Mouse (Mus musculus) E14TG2a.4 (cell line): ENCODE measurements around the gene Usf1.

Source experiments
- H3K27me3 ChIP-seq: 2 replicates; pipeline ENCODE4 v1.6.1; 2014; ENCODE audit warnings: low read length, control low read depth; ENCODE audit not compliant: insufficient read depth
- H3K36me3 ChIP-seq: 2 replicates; pipeline ENCODE4 v1.6.1; 2014; ENCODE audit warnings: low read length, control low read depth; ENCODE audit not compliant: insufficient read depth
- H3K4me1 ChIP-seq: replicated peaks from 2 replicates; pipeline ENCODE4 v1.6.1; 2014; ENCODE audit warnings: low read depth, low read length, control low read depth
- H3K4me3 ChIP-seq: replicated peaks from 2 replicates; pipeline ENCODE4 v1.5.1; 2014; ENCODE audit warnings: mild to moderate bottlenecking, low read length
- H3K9me3 ChIP-seq: 2 replicates; pipeline ENCODE4 v1.6.1; 2014; ENCODE audit warnings: low read length, control low read depth
- CTCF ChIP-seq: conservative IDR thresholded peaks from 2 replicates; pipeline ENCODE4 v1.5.1; 2014; ENCODE audit warnings: low read length
- NANOG ChIP-seq: IDR thresholded peaks from 2 replicates; pipeline ENCODE4 v1.6.1; 2014; ENCODE audit warnings: borderline replicate concordance, low read length, mixed read lengths
- POU5F1 ChIP-seq: IDR thresholded peaks from 2 replicates; pipeline ENCODE4 v1.6.1; 2014; ENCODE audit warnings: low read length, borderline replicate concordance

Usf1 gene

DNA sequence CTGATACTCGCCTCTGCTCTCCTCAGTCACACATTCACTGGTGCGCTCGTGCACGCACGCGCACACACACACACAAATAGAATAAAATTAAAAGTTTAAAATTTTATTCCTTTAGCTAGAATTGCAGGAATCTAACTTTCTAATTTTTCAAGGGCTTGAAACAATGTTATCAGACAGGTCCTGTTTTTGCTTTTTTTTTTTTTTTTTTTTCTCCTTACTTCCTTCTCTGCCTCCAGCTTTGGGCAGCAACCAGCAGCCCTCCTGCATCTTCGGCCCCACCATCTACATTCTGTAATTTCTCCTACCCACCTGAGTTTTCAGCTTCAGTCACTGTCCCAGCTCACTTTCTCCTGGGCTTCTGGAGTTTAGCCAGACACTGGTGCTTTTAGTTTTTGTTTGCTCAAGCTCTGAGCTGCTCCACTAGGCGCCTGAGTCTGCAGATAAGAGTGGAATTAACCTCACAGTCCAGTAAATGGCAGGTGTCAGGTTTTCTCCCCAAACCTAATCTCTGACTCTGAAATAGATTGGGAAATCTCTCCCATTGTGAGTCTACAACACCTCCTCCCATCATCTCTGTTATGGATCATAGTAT lies 11.5 kb downstream of the Usf1 start:
- Histone ChIP-seq H3K27me3 (no peaks in the 10 kb centered on the region), H3K36me3 (peaks cover 40% of the 10 kb centered on the region), H3K4me1 (peaks cover 60% of the 10 kb centered on the region), H3K9me3 (no peaks in the 10 kb centered on the region), H3K4me3 (no peak overlapping the region)
- no peak for TF ChIP-seq POU5F1
- TF ChIP-seq CTCF: no peak
- no peak for TF ChIP-seq NANOG

DNA sequence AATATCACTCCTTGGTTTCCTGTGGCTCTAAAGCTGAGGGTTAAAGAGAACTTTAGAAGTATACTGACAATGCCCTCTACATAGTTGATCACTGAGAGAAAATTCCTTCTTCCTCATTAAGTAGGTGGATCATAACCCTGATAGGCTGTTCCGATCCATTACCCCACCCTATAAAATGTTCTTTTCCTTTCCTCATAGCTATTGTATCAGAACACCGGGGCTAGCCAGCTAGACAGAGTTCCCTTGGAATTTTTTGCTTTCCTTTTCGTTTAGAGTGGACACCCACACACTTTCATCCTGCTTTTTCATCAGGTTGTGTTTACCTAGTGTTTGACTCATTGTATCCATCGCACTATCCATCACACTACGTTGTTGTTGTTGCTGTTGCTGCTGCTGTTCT lies 13.5 kb downstream of the Usf1 start:
- Histone ChIP-seq H3K9me3 (no peaks in the 10 kb centered on the region), H3K4me3 (no peak overlapping the region), H3K27me3 (no peaks in the 10 kb centered on the region), H3K4me1 (peaks cover 47% of the 10 kb centered on the region), H3K36me3 (peaks cover 20% of the 10 kb centered on the region)
- TF ChIP-seq NANOG (no peak), CTCF (no peak), POU5F1 (no peak)

DNA sequence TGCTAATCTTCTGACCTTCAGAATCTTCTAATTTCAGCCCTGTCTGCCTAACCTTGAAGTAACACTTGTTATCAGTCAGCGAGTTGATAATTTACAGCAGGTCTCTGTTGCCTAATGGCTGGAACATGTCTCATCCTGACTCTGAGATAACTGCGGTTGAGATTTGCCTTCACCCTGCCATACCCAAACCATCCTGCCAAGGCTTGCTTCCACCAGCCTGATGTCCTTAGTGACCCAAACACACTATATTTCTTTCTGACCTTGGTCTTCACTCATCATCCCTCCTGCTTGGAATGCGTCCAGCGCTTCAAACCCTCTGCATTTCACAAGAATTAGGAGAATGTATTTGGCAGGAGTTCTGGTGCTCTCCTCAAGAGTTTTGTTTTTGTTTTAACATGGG lies 14.0 kb downstream of the Usf1 start:
- H3K4me1 ChIP-seq: peaks cover 42% of the 10 kb centered on the region
- no peak overlapping the region for H3K4me3 ChIP-seq
- no peak for TF ChIP-seq NANOG
- TF ChIP-seq POU5F1: no peak
- no peak for TF ChIP-seq CTCF
- H3K9me3 ChIP-seq: no peaks in the 10 kb centered on the region
- H3K27me3 ChIP-seq: no peaks in the 10 kb centered on the region
- peaks cover 15% of the 10 kb centered on the region for H3K36me3 ChIP-seq

DNA sequence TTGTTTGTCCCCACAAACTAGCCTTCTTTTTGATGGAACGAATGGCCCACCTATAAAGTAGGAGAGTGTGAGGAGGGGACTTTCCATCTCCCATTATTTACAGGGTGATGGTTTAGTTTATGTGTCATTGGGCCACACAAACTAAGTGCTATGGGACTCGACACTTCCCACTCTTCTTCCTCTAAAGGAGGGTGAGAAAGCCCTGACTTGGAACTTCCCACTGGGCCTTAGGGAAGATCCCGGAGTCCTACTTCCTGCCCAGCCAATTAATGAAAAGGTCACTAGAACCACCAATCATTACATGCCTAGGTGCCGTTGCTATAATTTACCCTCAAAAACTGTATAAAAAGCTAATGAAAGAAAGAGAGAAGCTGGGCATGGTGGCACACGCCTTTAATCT lies 21.0 kb downstream of the Usf1 start:
- Histone ChIP-seq H3K27me3 (no peaks in the 10 kb centered on the region), H3K36me3 (no peaks in the 10 kb centered on the region), H3K4me1 (peaks cover 21% of the 10 kb centered on the region), H3K9me3 (no peaks in the 10 kb centered on the region), H3K4me3 (no peak overlapping the region)
- no peak for TF ChIP-seq POU5F1
- no peak for TF ChIP-seq CTCF
- no peak for TF ChIP-seq NANOG

DNA sequence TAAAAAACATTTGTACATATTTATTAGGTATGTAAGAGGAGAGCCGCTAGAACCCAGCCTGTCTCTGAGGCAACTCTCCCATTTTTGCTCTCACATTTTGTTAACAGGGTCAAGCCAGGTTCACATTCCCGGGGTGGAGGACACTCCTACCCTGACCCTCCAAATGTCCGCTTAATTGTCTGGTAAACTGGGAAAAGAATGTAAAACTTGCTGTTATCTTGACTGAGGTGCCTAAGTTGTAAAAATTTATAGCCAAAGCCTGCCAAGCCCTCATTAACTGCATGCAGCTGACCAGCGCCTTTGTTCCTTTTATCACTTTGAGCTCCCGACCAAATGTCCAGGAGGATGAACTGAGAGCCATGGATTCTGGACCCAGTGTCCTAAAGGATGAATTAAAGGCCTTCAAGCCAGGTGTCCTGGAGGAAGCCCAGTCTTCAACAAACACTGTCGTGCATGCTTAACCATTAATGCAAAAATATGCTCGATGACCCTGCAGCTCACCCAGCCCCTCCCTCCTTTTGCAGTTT lies 24.2 kb downstream of the Usf1 start:
- peaks cover 4% of the 10 kb centered on the region; the same call in 1 of the 2 replicates for H3K36me3 ChIP-seq
- no peaks in the 10 kb centered on the region for H3K27me3 ChIP-seq
- H3K9me3 ChIP-seq: no peaks in the 10 kb centered on the region
- TF ChIP-seq POU5F1 (no peak), CTCF (no peak), NANOG (no peak)
- H3K4me1 ChIP-seq: peaks cover 35% of the 10 kb centered on the region
- H3K4me3 ChIP-seq: no peak overlapping the region

DNA sequence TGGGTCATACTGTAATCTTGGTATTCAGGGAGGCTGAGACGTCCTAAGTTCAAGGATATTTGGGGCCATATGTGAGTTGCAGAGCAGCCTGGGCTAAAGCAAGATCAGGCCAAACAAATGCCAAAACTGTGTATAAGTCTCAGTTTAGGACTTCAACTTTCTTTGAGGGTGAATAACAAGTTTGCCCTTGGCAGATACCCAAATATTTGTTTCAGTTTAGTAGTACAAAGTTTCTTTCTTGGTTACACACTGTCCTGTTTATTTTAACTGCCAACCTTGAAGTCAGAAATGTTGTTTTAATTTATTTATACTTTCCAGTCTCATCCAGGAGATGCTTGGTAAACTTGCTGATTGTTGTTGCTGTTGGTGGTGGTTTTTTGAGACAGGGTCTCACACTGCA lies 24.9 kb downstream of the Usf1 start:
- Histone ChIP-seq H3K27me3 (no peaks in the 10 kb centered on the region), H3K4me3 (no peak overlapping the region), H3K4me1 (peaks cover 42% of the 10 kb centered on the region), H3K36me3 (peaks cover 4% of the 10 kb centered on the region; the same call in 1 of the 2 replicates), H3K9me3 (no peaks in the 10 kb centered on the region)
- TF ChIP-seq CTCF: no peak
- TF ChIP-seq NANOG: no peak
- no peak for TF ChIP-seq POU5F1

DNA sequence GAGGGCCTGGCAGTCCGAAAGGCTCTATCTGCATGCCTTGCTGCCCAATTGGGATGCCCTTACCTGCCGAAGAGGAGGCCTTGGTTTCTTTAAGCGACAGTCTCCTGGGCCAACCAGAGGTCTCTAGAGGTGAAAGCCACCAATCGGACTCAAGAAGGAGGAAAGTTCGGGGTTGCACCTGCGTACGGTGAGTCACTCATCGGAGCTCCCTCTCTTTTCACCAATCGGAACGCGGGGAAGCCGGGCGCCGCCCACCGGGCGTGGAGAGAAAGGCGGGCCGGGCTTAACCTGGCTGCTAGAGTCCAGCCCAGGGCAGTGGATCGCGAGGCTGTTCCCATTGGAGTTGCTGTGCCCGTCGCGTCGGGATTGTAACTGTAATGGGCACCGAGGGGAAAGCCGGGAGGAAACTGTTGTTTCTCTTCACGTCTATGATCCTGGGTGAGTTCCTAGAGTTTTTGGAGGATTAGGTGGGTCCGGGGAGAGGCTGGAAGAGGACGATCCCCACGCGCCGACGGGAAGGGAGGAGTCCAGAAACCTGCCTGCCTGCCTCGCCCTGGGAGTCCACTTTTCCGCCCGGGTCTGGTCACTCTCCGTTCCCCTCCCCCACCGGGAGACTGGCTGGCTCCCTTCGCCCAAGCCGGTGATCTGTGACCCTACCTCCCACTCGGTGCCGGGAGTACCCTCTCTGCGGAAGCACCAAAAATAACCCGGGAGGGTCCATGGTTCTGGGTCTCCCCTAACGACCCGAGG lies 26.3 kb downstream of the Usf1 start, which contains the start of gene F11r:
Gene F11r, plus strand, starts transcription at position 272 of the 750 bp plus-strand sequence.
- no peaks in the 10 kb centered on the region for H3K9me3 ChIP-seq
- peak within 1 kb of the TSS; percentile 96 for H3K4me3 ChIP-seq
- TF ChIP-seq CTCF (no peak), POU5F1 (no peak), NANOG (no peak)
- H3K4me1 ChIP-seq: peaks cover 56% of the 10 kb centered on the region
- peaks cover 4% of the 10 kb centered on the region; the same call in 1 of the 2 replicates for H3K36me3 ChIP-seq
- H3K27me3 ChIP-seq: no peaks in the 10 kb centered on the region

DNA sequence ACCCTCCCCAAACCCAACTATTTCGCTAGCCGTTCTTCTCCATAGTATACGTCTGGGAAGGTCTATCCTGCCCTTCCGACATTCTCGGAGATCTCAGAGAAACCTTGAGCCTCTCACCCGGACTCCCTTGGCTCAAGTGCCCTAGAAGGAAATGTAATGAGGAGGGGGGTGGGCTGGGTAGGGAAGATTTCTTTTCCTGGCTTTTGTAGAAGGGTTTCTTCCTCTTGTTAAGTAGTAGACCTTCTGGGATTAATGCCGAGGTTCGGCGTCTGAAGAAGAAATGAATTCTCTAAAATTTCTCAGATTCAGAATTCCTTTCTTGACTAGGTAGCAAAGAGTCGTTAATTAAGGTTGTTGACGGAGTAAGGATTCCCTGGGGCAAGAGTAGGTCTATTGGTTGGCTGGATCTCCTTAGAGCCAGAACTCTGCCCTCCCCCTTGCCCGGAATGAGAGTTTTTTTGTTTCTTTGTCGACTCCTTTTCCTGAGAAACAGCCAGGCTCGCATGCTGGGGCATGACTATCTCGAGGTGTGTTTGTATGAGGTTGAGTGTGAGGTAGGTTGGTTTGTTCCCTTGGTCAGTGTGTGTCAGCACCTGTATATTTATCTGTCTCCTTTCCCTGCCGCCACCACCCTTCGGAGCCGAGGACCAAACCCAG lies 27.0 kb downstream of the Usf1 start:
- Histone ChIP-seq H3K36me3 (peaks cover 4% of the 10 kb centered on the region; the same call in 1 of the 2 replicates), H3K27me3 (no peaks in the 10 kb centered on the region), H3K4me3 (peak overlapping the region; percentile 96), H3K4me1 (peaks cover 63% of the 10 kb centered on the region), H3K9me3 (no peaks in the 10 kb centered on the region)
- no peak for TF ChIP-seq NANOG
- no peak for TF ChIP-seq POU5F1
- TF ChIP-seq CTCF: no peak
